Mouse (Mus musculus) forebrain, embryonic 14.5 days (tissue): ENCODE measurements around the gene Olfr1378. TPM values are rescaled to one million over a fixed set of nuclear protein-coding genes. Genes with fewer than 3 reads are reported as not detected.

ENCODE experiments used
- polyA plus RNA-seq: library from polyadenylated mRNA; unstranded; fragments of >200 nt; fragmentation: Nextera tagmentation; extraction: Ambion mirVana; gene quantifications from 2 replicates; pipeline ENCODE4 v1.2.1, GENCODE M21; 2014

The Olfr1378 gene
- polyA plus RNA-seq, 1 experiment from 2014 or later, result not detected

Other genes starting within 250 kb of the Olfr1378 start
- 56.7 and 77.1 TPM in 2 replicates for gene Zfp354c, start 138.8 kb upstream of the Olfr1378 start, polyA plus RNA-seq
- gene Zfp879, start 125.0 kb upstream of the Olfr1378 start, polyA plus RNA-seq, result 1.9 and 2.0 TPM in 2 replicates
- gene Grm6, start 115.8 kb upstream of the Olfr1378 start, polyA plus RNA-seq, result not detected in 2 replicates
- 17.7 and 18.4 TPM in 2 replicates for gene Zfp454, start 78.9 kb upstream of the Olfr1378 start, polyA plus RNA-seq
- 51.0 and 57.0 TPM in 2 replicates for gene Zfp2, start 50.4 kb upstream of the Olfr1378 start, polyA plus RNA-seq
- 3.2 and 4.3 TPM in 2 replicates for gene Zfp354b, start 34.9 kb upstream of the Olfr1378 start, polyA plus RNA-seq
- gene 4933414I15Rik, start 22.8 kb upstream of the Olfr1378 start, polyA plus RNA-seq, result not detected in 2 replicates
- not detected in 2 replicates for gene Prop1, start 12.8 kb upstream of the Olfr1378 start, polyA plus RNA-seq
- gene Olfr1377, start 15.4 kb downstream of the Olfr1378 start, polyA plus RNA-seq, result not detected in 2 replicates
- gene Olfr51, start 37.1 kb downstream of the Olfr1378 start, polyA plus RNA-seq, result not detected in 2 replicates
- gene Olfr54, start 47.7 kb downstream of the Olfr1378 start, polyA plus RNA-seq, result not detected in 2 replicates
- not detected in 2 replicates for gene Olfr1375, start 81.6 kb downstream of the Olfr1378 start, polyA plus RNA-seq
- gene Zfp354a, start 92.7 kb downstream of the Olfr1378 start, polyA plus RNA-seq, result 11.1 and 15.0 TPM in 2 replicates